Mouse (Mus musculus) CH12.LX (cell line): ENCODE results near the gene Tgfb1. TPM values are rescaled to one million over a fixed set of nuclear protein-coding genes. Genes with fewer than 3 reads are reported as not detected.

Experiments used
- DNase-seq: peaks from one replicate; pipeline ENCODE4 v3.0.0-alpha.2; 2013; ENCODE audit errors: extremely low read depth
- H3K27ac ChIP-seq: 2 replicates; pipeline ENCODE4 v1.5.1; 2012; ENCODE audit warnings: low read depth, mild to moderate bottlenecking, control low read depth, moderate library complexity; ENCODE audit not compliant: insufficient read depth
- H3K27me3 ChIP-seq: replicated peaks from 2 replicates; pipeline ENCODE3; 2012; ENCODE audit warnings: inconsistent platforms
- H3K36me3 ChIP-seq, 2 experiments: replicated peaks in 1 of 2; 2 replicates each; pipeline versions ENCODE3 to v1.6.1; 2012; ENCODE audit warnings: inconsistent platforms in 1 of 2, low read length in 1 of 2, mild to moderate bottlenecking in 1 of 2, mixed read lengths in 1 of 2, moderate library complexity in 1 of 2; ENCODE audit not compliant: control insufficient read depth in 1 of 2, insufficient read depth in 1 of 2
- H3K4me1 ChIP-seq, 2 experiments: 2 replicates each; pipeline ENCODE4 v1.6.1; 2012; ENCODE audit warnings: inconsistent platforms in 1 of 2, moderate library complexity in 1 of 2; ENCODE audit not compliant: insufficient read depth in 2 of 2, control insufficient read depth in 1 of 2
- H3K4me2 ChIP-seq: 2 replicates; pipeline ENCODE4 v1.6.1; 2012; ENCODE audit warnings: low read depth, mild to moderate bottlenecking, control low read depth; ENCODE audit not compliant: poor library complexity, insufficient read depth, severe bottlenecking
- H3K4me3 ChIP-seq, 3 experiments: fragments of 150-350 bp in 1 of 3; sonication (generic) in 1 of 3; replicated peaks in 1 of 3; 2 replicates each; pipeline versions ENCODE3 to v1.5.1; 2011 to 2012; ENCODE audit warnings: low read depth in 2 of 3, low read length in 2 of 3, mild to moderate bottlenecking in 2 of 3, moderate library complexity in 2 of 3, control low read depth in 1 of 3, improper control_type of control experiment in 1 of 3, inconsistent platforms in 1 of 3, mixed read lengths in 1 of 3; ENCODE audit not compliant: poor library complexity in 1 of 3
- H3K79me2 ChIP-seq: replicated peaks from 2 replicates; pipeline ENCODE4 v1.6.1; 2012; ENCODE audit warnings: mild to moderate bottlenecking, moderate library complexity; ENCODE audit not compliant: control insufficient read depth, poor library complexity, insufficient read depth, severe bottlenecking; ENCODE audit errors: extremely low read depth
- H3K9ac ChIP-seq: 2 replicates; pipeline ENCODE4 v1.6.1; 2012; ENCODE audit warnings: low read depth, mild to moderate bottlenecking, control low read depth, moderate library complexity; ENCODE audit not compliant: insufficient read depth
- H3K9me3 ChIP-seq: replicated peaks from 2 replicates; pipeline ENCODE3; 2012; ENCODE audit warnings: low read length, inconsistent platforms, mixed read lengths
- BHLHE40 ChIP-seq: IDR thresholded peaks from 2 replicates; pipeline ENCODE4 v1.6.1; 2011; ENCODE audit warnings: mild to moderate bottlenecking, low read depth, low read length, improper control_type of control experiment
- CHD1 ChIP-seq: IDR thresholded peaks from 2 replicates; pipeline ENCODE4 v1.6.1; 2012; ENCODE audit warnings: low read depth, low read length, improper control_type of control experiment, inconsistent platforms
- CTCF ChIP-seq, 2 experiments: IDR thresholded peaks in 1 of 2; conservative IDR thresholded peaks in 1 of 2; 2 replicates each; pipeline ENCODE4 v1.5.1; 2011 to 2012; ENCODE audit warnings: low read depth in 2 of 2, low read length in 2 of 2, improper control_type of control experiment in 1 of 2, inconsistent platforms in 1 of 2, mild to moderate bottlenecking in 1 of 2, moderate library complexity in 1 of 2
- E2F4 ChIP-seq: IDR thresholded peaks from 2 replicates; pipeline ENCODE4 v1.6.1; 2011; ENCODE audit warnings: low read depth, low read length, improper control_type of control experiment; ENCODE audit not compliant: insufficient replicate concordance
- HCFC1 ChIP-seq: IDR thresholded peaks from 2 replicates; pipeline ENCODE4 v1.6.1; 2012; ENCODE audit warnings: low read depth, mild to moderate bottlenecking, inconsistent platforms, low read length, improper control_type of control experiment
- KAT2A ChIP-seq: IDR thresholded peaks from 2 replicates; pipeline ENCODE4 v1.6.1; 2012; ENCODE audit warnings: low read length, improper control_type of control experiment, inconsistent platforms; ENCODE audit not compliant: insufficient replicate concordance
- MAFK ChIP-seq: IDR thresholded peaks from 2 replicates; pipeline ENCODE4 v1.6.1; 2011; ENCODE audit warnings: low read length, improper control_type of control experiment; ENCODE audit not compliant: insufficient replicate concordance
- MAX ChIP-seq: IDR thresholded peaks from 2 replicates; pipeline ENCODE4 v1.6.1; 2011; ENCODE audit warnings: low read length, improper control_type of control experiment
- MAZ ChIP-seq: IDR thresholded peaks from 2 replicates; pipeline ENCODE4 v1.6.1; 2012; ENCODE audit warnings: low read depth, mild to moderate bottlenecking, inconsistent platforms, low read length, improper control_type of control experiment, moderate library complexity
- MEF2A ChIP-seq: IDR thresholded peaks from 2 replicates; pipeline ENCODE4 v1.6.1; 2014; ENCODE audit warnings: low read depth, mild to moderate bottlenecking, inconsistent platforms, low read length, improper control_type of control experiment, borderline replicate concordance
- MXI1 ChIP-seq: IDR thresholded peaks from 2 replicates; pipeline ENCODE4 v1.6.1; 2011; ENCODE audit warnings: mild to moderate bottlenecking, low read depth, low read length, improper control_type of control experiment
- MYC ChIP-seq: IDR thresholded peaks from 2 replicates; pipeline ENCODE4 v1.6.1; 2011; ENCODE audit warnings: low read depth, mild to moderate bottlenecking, improper control_type of control experiment, low read length
- NELFE ChIP-seq: IDR thresholded peaks from 2 replicates; pipeline ENCODE4 v1.6.1; 2011; ENCODE audit warnings: low read depth, low read length, improper control_type of control experiment
- NRF1 ChIP-seq: IDR thresholded peaks from 2 replicates; pipeline ENCODE4 v1.6.1; 2014; ENCODE audit warnings: low read depth, mild to moderate bottlenecking, inconsistent platforms, low read length, improper control_type of control experiment, moderate library complexity
- PAX5 ChIP-seq: IDR thresholded peaks from 2 replicates; pipeline ENCODE4 v1.6.1; 2012; ENCODE audit warnings: low read length, inconsistent platforms, mixed read lengths
- POLR2AphosphoS2 ChIP-seq: IDR thresholded peaks from 2 replicates; pipeline ENCODE4 v1.6.1; 2011; ENCODE audit warnings: low read depth, low read length, improper control_type of control experiment
- RAD21 ChIP-seq: IDR thresholded peaks from 2 replicates; pipeline ENCODE4 v1.6.1; 2011; ENCODE audit warnings: low read depth, mild to moderate bottlenecking, low read length, improper control_type of control experiment, moderate library complexity
- SIN3A ChIP-seq: IDR thresholded peaks from 2 replicates; pipeline ENCODE4 v1.6.1; 2012; ENCODE audit warnings: low read length, improper control_type of control experiment, inconsistent platforms
- ZC3H11A ChIP-seq: IDR thresholded peaks from 2 replicates; pipeline ENCODE4 v1.6.1; 2012; ENCODE audit warnings: low read depth, mild to moderate bottlenecking, inconsistent platforms, low read length, improper control_type of control experiment
- ZKSCAN1 ChIP-seq: IDR thresholded peaks from 2 replicates; pipeline ENCODE4 v1.6.1; 2012; ENCODE audit warnings: low read depth, inconsistent platforms, low read length, improper control_type of control experiment, borderline replicate concordance
- ZMIZ1 ChIP-seq: IDR thresholded peaks from 2 replicates; pipeline ENCODE4 v1.6.1; 2012; ENCODE audit warnings: low read depth, mild to moderate bottlenecking, inconsistent platforms, low read length, improper control_type of control experiment
- ZNF384 ChIP-seq: IDR thresholded peaks from 2 replicates; pipeline ENCODE4 v1.6.1; 2012; ENCODE audit warnings: low read depth, low read length, improper control_type of control experiment, inconsistent platforms
- dilution Hi-C: fragments of 300-500 bp; cut with MboI; formaldehyde crosslinking; loops from 2 replicates; pipeline ENCODE4 v1.14.3; 2020; ENCODE audit warnings: low sequenced_read_pairs; ENCODE audit not compliant: extremely low pct_unique_long_range_greater_than_20kb, extremely low pct_ligation_motif_present
- in situ Hi-C: fragments of 300-500 bp; cut with MboI; formaldehyde crosslinking; loops from 3 replicates; pipeline ENCODE4 v1.14.3; 2019; ENCODE audit warnings: low sequenced_read_pairs, low pct_ligation_motif_present, low pct_unique_long_range_greater_than_20kb, mixed read lengths
- polyA plus RNA-seq: library from polyadenylated mRNA; unstranded; fragments of >175 nt; gene quantifications from 2 replicates; pipeline ENCODE4 v1.2.1, GENCODE M21; 2012; ENCODE audit warnings: low read depth; ENCODE audit not compliant: insufficient read length
- total RNA-seq, 2 experiments: library from RNA; depleted of rRNA; stranded (reverse); fragments of 300-350 nt in 1 of 2; fragments of >200 nt in 1 of 2; gene quantifications; 2 replicates each; pipeline ENCODE4 v1.2.3; 2012 to 2014

Tgfb1 gene
- total and polyA plus RNA-seq, 3 experiments = 9.2 to 109 (median 25.9) TPM

GRCm38 (mm10) chr7:25715731-25716271, 29.0 kb downstream of the Tgfb1 start:
- dilution Hi-C loops (no loop called here), in situ Hi-C loops (loop anchor here (5.0 kb wide), 1 partner anchor 36 kb away; the partner anchor contains the start of gene Hnrnpul1)
- H3K9me3 ChIP-seq = no peaks in the 10 kb centered on the region
- H3K79me2 ChIP-seq = peaks cover 15% of the 10 kb centered on the region
- no peak for TF ChIP-seq NRF1
- TF ChIP-seq RAD21 = no peak
- TF ChIP-seq POLR2AphosphoS2 = no peak
- no peak for TF ChIP-seq CHD1
- no peak for TF ChIP-seq PAX5
- peaks cover 19 to 56% of the 10 kb centered on the region in 2 experiments for H3K4me1 ChIP-seq
- no peak overlapping the region for H3K4me2 ChIP-seq
- DNase-seq = no peak
- H3K9ac ChIP-seq = no peak overlapping the region
- peaks cover 59 to 76% of the 10 kb centered on the region in 2 experiments for H3K36me3 ChIP-seq
- no peak overlapping the region for H3K4me3 ChIP-seq
- H3K27ac ChIP-seq = no peak overlapping the region
- no peaks in the 10 kb centered on the region for H3K27me3 ChIP-seq

GRCm38 (mm10) chr7:25717478-25717877, 30.7 kb downstream of the Tgfb1 start:
- in situ Hi-C loops = loop anchor here (5.0 kb wide), 1 partner anchor 35 kb away; the partner anchor contains the start of gene Hnrnpul1
- H3K36me3 ChIP-seq = peaks cover 55 to 72% of the 10 kb centered on the region in 2 experiments
- peak overlapping the region; percentile 86 for H3K4me2 ChIP-seq

GRCm38 (mm10) chr7:25718788-25719417, 32.1 kb downstream of the Tgfb1 start, which contains the start of gene Ccdc97:
Ccdc97 (minus strand) TSS chr7:25719088.
- Histone ChIP-seq H3K27me3 (no peaks in the 10 kb centered on the region), H3K36me3 (peaks cover 54 to 72% of the 10 kb centered on the region in 2 experiments), H3K27ac (peak within 1 kb of the TSS; percentile 61), H3K4me2 (peak within 1 kb of the TSS; percentile 86), H3K79me2 (peaks cover 15% of the 10 kb centered on the region), H3K4me3 (peak within 1 kb of the TSS; percentile 66 to 99 (median 72)), H3K9ac (peak within 1 kb of the TSS; percentile 88), H3K9me3 (no peaks in the 10 kb centered on the region), H3K4me1 (peaks cover 3 to 27% of the 10 kb centered on the region in 2 experiments; a peak in 3 of 4 replicates)
- peak; percentile 98 for DNase-seq
- dilution Hi-C loops = no loop called here
- in situ Hi-C loops = loop anchor here (5.0 kb wide), 1 partner anchor 33 kb away; the partner anchor contains the start of gene Hnrnpul1
- TF ChIP-seq HCFC1 = peak; percentile 89
- no peak for TF ChIP-seq ZC3H11A
- peak; percentile 76; the same call in 1 of the 2 replicates for TF ChIP-seq KAT2A
- peak; percentile 87; the same call in 1 of the 2 replicates for TF ChIP-seq ZMIZ1
- TF ChIP-seq NELFE = peak; percentile 88
- peak; percentile 99 for TF ChIP-seq POLR2AphosphoS2
- peak; percentile 84; the same call in 1 of the 2 replicates for TF ChIP-seq MXI1
- no peak for TF ChIP-seq RAD21
- TF ChIP-seq MYC = 0 out of 2 replicates have a peak, but pooled peaks have one; percentile 50
- TF ChIP-seq MEF2A = peak; percentile 34; the same call in 1 of the 2 replicates
- TF ChIP-seq NRF1 = peak; percentile 94
- no peak for TF ChIP-seq ZNF384
- TF ChIP-seq ZKSCAN1 = no peak
- 0 out of 2 replicates have a peak, but pooled peaks have one; percentile 4 for TF ChIP-seq MAFK
- no peak for TF ChIP-seq MAZ
- TF ChIP-seq E2F4 = peak; percentile 65; the same call in 1 of the 2 replicates
- peak; percentile 62 for TF ChIP-seq MAX
- peak; percentile 70 for TF ChIP-seq BHLHE40
- no peak for TF ChIP-seq PAX5

More at GRCm38 (mm10) chr7:25717478-25717877, 30.7 kb downstream of the Tgfb1 start:
- Histone ChIP-seq H3K9me3 (no peaks in the 10 kb centered on the region), H3K9ac (peak overlapping the region; percentile 88), H3K4me3 (peak overlapping the region in 1 of 3 experiments; percentile 12), H3K4me1 (peaks cover 3 to 40% of the 10 kb centered on the region in 2 experiments), H3K27me3 (no peaks in the 10 kb centered on the region), H3K79me2 (peaks cover 15% of the 10 kb centered on the region), H3K27ac (no peak overlapping the region)
- DNase-seq = no peak
- dilution Hi-C loops = no loop called here
- TF ChIP-seq MEF2A (no peak), SIN3A (no peak), CTCF (conservative IDR thresholded peaks at IDR 0.05 in 1 of 2, IDR thresholded peaks at IDR 0.05 in 1 of 2; ENCODE audit: low read depth in 2 of 2, low read length in 2 of 2) (no peak)
